Mouse (Mus musculus) c-Kit-positive CD71-positive TER-119-positive erythroid progenitor cells, embryonic 14.5 days (primary cell): ENCODE results near the gene Trmt5.
A peak's percentile ranks its signal among the peaks of the same experiment; 100 is the strongest.

Source experiments
- DNase-seq: peaks from one replicate; pipeline ENCODE4 v3.0.0-alpha.2; 2013; ENCODE audit warnings: low spot score

The Trmt5 gene

DNA sequence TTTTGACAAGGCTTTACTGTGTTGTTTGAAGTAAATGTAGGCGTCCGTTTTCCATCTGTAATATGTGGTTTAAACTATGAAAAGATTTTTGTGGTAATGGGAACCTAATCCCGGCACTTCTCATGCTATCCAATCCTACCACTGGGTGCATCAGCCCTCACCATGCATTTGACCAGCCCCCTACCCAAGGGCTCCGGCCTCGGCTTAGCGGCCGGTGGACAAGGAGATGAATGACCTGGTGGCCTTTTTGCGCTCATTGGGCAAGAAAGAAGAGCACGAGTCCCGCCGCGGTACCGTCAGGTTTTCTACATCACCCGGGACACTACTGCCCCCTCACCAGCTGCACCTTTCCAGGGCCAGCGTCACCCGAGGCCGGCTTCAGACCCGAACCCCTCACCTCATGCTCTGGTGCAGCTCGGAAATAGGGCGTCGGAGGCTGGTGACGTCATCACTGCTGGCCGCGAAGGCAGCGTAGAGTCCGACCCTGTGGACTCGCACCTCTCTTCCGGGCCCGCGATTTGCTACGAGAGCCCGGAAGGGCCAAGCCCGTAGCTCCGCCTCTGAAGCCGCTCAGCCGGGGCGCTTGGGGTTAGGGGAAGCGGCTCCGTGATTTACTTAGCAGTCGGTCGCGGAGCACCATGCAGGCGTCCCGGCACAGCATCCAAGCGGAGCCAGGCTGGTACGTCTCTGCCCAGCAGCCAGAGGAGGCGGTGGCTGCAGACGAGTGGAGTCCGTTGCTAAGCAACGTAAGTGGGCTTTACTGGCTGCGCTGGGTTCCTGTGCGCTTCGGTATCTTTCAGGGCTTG, at the start of gene Trmt5, which contains the start of gene Slc38a6:
Gene Trmt5 (minus strand): TSS at position 424 of the 806 bp plus-strand sequence.
Gene Slc38a6 (plus strand): TSS at position 493 of the 806 bp plus-strand sequence.
- DNase-seq, result peak; percentile 87

DNA sequence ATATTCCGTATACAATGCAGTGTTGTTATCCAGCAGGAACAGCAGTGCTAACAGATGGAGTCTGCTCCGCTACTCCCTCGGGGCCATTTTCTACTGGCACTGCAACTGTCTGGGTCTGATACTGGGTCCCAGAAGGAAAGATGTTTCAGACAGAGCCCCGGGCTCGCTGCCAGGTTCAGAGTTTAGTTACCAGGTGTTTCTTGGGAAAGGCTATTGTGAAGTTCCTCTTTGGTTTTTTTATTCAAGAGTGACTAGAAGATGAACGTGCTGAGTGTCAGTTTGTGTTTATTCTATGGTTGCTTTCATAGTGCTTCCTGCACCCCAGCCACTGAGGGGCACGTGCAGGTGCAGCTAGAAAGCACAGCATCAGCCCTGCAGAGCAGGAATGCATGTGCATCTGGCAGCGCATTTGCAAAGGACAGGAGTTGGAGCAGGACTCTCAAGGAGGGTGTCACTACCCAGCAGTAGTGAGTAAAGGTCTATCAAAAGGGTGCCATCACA, 47.6 kb upstream of the Trmt5 start:
- no peak for DNase-seq

DNA sequence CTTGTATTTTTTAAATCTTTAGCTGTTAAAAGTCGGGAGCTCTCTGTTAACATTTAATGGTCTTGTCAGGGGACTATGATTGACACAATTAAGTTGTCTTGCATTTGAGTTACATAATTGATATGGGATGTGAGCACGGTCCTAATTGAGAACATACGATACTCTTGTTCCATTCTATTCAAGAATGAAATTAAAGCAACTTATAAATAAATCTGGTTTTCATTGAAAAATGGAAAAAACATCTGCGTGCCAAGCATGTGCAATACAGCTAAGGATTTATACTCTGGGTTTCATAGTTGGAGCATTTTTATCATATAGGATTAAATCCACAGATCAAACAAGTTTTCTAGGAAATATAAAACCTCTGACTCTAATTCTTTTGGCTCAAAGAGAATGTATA, 46.2 kb upstream of the Trmt5 start:
- DNase-seq, result no peak

DNA sequence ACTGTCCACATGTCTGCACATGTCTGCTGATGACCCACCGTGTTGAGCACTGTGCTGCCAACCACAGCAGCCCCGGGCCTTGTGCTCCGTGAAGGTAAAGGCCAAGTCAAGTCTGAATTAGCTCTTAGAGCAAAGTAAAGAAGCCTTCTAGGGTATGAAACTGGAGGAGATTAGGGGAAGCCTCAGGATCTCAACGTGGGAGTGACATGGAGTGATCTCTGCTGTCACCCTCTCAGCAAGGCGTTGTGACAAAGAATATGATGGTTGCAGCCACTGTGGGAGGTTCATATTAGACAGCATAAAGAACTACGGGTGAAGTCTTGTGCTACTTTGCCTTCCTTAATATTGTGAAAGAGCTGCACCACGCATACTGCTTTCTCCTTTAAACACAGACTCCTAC, 43.7 kb upstream of the Trmt5 start:
- no peak for DNase-seq

DNA sequence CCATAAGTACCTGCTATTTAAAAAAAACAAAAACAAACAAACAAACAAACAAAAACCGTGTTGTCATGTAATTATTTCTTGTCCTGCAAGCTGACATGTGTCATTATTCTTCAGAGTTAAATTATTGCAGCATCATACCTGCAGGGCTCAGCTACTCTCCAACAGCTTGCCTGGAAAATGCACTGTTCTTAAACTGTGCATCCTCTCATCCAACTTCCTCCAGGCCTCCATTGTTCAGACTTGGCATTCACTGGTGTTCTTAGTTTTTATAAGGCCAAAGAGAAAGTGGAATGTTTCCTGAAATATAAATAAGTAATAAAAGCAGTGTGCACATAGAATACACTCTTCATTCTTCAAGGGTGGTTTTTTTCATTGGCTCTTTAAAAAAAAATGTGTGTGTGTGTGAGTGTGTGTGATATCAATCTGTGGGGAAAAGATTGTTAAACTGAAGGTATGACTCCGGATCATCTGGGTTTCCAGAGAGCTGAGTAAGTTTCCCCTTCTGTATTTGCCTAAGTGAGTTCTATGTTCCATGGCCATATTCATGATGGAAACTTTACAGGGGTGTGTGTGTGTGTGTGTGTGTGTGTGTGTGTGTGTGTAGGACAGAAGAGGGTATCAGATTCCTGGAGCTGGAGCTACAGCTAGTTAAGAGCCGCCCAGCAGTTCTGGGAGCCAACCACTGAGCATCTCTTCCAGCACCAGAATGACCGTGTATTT, 42.1 kb upstream of the Trmt5 start:
- DNase-seq, result no peak

DNA sequence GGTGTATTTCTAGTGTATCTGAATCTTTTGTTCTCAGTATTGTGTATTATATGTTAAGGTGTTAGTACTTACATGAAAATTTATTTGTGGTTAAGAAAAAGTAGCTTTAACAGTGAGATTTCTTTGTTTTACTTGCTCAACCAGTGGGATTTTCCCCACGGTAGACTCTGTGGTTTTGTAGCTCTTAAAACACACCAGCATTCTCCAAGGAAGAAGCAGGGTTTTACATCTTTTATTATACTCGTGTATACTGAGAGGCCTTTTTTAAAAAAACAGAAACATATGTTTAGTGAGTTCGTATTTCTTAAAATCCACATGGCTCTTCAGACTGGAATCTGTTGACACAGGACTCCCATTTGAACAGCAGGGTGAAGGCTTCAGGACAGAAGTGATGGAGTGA, 40.9 kb upstream of the Trmt5 start:
- no peak for DNase-seq

DNA sequence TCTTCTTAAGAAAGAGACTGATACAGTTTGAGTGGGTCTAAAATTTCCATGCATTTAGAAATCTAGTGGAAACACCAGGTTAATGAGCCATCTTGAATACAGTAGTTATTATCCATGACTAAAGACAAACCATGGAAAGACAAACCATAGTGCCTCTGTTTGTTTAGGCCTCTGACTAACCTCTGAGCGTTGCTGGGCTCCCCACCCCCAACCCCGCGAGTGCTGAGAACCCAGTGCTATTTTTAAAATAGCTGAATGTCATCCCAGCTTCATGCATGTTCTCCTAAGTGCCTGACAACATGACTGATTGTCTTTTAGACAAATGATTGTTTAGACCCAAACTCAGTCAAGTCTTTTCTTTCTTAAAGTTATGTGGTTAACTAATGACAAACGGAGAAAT, 39.1 kb upstream of the Trmt5 start:
- no peak for DNase-seq

DNA sequence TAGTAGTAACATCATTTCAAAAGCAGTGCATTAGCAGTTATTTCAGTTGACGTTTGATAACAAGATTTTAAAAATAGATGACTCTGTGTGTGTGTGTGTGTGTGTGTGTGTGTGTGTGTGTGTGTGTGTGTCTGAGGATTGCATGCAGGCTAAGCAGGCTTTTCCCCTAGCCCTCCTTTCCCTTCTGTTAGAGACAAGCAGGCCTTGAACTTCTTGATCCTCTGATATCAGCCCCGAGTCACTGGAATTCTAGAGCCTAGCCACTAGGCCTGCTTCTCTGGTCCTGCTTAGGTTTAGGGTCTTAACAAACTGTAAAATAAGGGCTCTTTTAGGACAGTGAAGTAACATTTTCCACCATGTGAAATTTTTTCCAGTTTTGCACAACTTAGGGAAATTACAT, 38.7 kb upstream of the Trmt5 start:
- DNase-seq, result no peak

DNA sequence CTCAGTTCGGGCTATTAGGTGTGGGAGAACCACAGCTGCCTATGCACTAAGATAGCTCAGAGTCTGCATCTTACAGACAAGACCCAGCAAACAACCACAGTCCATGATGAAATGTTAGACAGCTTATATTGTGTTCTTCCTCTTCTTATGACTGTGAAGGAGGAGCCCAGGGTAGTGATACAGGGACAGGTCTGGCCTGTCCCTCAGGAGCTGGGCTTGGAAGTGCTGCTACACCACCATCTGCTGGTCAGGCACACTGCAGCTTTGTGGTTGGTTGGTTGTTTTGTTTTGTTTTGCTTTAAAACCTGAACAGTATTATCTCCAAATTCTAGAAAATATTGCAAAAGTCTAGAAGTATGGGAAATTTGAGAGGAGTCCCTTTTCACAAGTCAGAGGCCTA, 38.2 kb upstream of the Trmt5 start:
- DNase-seq, result no peak

DNA sequence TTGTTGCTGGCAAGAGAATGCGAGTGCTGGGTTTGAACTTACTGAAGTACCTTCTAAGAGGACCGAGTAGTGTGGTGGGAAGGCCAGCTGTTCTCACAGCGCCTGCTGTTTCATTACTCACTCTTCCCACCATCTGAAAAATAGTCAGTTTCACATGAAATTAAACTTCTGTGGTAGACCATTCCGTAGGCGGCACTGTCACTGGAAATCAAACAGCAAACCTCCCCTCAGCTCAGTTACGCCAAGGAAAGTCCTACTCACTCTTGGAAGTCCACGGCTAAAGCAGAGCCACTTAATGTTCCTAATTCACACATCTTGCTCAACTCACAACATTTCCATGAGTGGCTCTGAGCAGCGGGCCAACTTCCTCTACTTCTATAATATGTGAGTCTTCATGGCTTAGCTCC, 37.7 kb upstream of the Trmt5 start:
- no peak for DNase-seq

DNA sequence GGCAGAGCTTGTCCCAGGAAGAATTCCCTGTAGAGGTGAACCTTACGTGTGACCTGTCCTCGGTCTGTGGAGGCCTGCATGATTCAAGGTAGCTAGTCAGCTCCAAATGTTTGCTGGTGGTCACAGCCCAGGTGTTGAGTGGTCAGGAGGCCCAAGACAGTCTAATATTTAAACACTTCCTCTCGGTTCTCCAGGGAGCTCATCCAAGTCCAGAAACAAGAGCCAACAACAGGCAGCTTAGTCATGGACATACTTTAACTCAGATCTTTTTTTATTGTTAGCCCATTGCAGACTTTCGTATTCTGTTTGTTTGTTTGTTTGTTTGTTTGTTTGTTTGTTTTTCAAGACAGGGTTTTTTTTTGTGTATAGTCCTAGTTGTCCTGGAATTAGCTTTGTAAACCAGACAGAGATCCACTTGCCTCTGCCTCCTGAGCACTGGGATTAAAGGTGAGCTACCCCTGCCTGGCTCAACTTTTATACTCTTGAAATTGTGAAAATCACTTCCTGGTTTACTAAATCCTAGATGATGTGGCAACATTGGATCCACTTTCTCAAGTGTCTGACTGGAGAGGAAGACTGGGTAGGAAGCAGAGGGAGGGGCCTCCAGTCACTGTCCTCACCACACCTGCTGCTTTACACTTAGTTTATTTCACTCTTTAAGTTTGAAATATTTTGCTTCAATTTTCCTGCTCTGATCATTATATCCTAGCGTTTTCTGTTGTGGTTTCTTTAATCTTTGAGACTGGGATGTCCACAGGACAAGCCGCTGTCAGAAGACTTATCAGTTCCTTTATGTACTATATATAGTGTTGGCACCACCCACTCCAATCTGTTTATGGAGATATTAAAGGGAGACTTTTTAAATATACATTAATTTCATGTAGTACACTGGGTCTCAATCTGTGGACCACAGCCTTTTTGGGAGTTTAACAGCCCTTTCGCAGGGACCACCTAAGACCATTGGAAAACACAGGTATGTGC, 31.5 kb upstream of the Trmt5 start:
- no peak for DNase-seq

DNA sequence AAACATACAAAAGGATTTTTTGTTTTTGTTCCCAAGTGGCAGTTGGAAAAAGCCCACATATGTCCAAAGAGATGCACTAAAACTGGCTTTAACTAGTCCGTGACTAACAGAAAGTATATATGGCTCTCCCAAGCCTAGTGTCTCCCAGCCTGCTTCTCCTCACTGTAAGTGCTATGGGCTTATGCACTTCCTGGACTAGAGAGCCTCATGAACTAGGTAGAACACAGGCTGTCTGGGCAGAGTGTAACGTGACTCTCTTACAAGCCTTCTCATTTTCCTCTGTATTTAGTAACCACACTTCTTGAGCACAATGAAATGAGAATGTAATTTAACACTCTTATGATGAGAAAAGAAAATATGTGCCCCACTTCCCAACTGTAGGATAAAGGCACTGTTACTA, 22.2 kb upstream of the Trmt5 start:
- no peak for DNase-seq

DNA sequence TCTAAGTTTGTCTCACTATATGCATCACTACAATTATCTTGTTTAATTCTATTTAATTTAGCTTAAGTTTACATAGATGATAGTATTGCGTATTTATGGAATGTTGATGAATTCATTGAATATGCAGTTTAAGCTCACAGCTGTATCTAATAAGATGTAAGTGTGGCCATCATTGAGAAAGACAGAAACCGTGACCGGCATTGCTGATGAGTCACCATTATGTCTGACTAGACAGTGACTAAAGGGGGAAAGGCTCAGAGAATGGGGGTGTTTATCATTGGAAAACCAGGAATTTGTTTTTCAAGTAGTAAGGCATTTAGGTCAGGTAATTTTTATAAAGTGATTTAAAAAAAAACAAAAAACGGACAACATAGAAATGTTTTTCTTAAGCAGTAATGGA, 21.2 kb upstream of the Trmt5 start:
- no peak for DNase-seq

DNA sequence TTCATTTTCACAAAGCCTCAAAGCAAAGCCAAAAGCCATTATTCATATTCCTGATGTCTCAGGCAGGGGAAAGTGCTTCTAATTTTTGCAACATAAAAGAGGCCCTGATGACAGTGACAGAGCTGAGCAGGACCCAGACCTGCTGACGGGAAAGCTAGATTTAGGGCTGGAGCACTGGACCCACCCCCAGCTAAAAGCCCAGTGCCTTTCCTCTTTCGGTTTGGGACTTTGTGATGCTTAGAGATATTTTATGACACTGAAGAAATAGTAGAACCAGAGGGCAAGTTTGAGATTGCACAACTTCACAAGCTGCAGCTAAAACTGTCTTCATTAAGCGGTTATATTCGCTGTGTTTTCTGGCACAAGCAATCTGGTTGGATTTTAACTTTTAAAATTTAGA, 18.1 kb upstream of the Trmt5 start:
- no peak for DNase-seq

DNA sequence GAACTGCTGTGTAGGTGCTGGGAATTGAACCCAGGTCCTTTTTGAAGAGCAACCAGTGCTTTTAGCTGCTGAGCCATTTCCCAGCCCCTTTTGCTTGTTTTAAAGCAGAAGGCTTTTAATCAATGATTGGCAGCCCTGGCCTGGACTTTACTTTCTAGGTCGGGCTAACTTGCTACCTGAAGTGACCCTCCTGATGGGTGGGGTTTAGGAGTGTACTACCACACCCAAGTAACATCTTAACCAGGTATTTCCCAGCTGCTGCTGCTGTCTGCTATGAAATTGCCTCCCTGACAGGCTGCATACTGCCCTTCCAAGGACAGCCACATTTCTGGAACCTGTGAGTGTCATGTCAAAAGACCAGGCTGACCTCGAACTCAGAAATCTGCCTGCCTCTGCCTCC, 14.0 kb upstream of the Trmt5 start:
- no peak for DNase-seq

DNA sequence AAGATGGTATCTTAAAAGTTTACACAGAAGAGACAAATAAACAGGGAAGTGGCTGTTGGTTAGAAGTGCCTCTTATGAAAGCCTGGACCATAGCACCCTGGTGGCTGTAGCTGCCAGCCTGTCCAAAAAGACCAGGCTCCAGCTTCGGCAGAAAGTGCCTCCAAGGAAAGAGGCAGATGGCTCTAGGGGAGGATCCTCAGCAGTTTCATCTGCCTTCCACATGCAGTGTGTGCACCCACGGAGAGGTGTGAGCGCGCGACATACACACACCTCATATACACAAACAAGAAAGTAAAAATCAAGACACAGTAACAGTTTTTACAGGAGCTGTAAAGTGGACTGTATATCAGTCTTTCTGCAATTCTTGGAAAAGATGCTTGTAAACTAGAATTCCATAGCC, 12.1 kb upstream of the Trmt5 start:
- DNase-seq, result no peak

DNA sequence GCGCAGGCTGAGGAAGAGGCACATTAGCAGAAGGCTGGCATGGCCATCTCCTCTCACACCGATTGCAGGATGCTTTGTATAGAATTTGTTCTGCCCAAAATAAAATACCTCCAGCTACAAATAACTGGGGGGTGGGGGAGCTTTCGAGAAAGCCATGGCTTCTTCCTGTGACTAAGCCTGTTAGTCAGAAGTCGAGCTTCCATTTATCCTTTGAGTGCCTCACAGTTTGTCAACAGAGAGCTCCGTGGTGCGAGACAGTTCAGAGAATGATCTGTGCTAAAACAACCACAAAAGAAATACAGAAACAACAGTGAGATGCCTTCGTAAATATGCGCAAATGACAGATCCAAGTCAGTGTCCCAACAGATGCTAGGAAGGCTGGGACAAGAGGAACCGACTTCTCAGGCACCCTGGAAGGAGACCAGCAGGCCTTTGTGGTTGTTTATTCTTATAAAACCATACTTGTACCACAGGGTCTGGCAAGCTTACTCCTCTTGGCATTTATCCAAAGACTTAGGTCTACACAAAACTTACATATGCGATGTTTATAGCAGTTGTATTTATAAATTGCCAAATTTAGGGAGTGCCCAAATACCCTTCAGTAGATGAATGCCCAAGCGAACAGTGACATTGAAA, 9.1 kb upstream of the Trmt5 start:
- DNase-seq, result no peak

DNA sequence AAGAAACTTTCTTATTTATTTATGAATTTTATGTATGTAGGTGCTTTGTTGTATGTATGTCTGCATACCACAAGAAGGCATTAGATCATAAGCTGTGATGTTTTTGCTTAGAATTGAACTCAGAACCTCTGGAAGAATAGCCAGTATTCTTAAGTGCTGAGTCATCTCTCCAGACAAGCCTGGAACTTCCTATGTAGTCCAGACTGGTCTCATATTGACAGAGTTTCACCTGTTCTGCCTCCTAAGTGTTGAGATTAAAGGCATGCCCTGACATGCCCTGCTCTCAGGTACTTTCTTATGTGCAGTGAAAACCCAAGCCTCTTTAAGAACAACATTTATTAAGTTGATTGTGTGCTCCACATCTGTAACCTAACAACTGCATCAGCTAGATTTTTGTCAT, 8.4 kb upstream of the Trmt5 start:
- no peak for DNase-seq

DNA sequence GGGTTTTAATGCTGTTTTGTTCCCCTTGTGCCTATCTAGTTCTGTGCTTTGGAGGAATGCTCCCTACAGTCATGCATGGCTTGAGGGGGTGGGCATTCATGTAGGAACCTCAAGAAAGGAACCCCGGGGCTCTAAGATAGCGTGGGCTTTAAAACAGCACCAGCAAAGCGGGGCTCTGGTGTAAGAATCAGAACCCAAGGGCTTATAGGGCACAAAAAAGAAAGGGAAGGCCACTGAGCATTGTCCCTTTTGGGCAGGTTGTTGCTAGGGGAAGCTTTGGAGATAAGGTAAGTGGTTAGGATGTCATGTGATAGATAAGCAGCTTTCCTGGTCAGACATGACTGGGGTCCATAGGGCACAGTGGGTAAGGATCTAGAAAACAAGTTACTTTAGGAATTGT, 2.1 kb upstream of the Trmt5 start:
- no peak for DNase-seq

DNA sequence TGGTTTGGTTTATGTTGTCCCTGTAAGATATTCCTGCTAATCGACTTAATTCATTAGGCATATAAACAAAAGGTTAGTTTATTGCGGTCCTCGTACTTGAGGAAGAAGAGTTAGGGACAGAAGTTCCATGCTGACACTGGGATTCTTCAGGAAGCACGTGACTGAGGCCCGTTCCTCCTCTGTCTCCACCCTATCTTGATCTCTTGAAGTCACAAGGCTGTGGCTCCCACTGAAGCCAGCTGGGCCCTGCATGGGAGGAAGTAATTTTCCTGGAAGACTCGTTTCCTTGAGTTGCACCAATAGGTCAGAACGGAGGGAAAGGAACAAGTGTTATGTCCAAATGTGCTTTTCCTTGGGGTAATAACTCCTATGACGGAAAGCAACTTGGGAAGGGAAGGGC, 1.1 kb upstream of the Trmt5 start:
- DNase-seq, result peak; percentile 14

DNA sequence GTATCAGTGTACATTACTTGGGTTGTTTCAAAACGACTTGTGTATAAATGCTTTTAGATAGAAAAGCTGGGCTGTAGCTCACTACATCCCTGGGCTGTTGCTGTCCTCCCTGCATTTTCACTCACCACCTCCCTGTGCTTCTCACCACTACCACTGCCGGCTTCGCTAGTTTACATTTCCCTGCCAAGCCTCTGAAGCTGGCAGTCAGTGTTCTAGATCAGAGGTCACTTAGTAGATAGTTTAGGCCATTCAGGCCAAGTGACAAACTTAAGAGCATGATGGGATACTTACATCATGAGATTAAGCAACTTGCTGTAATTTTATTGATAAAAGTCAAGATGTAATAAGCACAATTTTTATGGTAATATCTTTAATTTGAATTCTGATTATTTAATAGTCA, 11.6 kb downstream of the Trmt5 start:
- no peak for DNase-seq

DNA sequence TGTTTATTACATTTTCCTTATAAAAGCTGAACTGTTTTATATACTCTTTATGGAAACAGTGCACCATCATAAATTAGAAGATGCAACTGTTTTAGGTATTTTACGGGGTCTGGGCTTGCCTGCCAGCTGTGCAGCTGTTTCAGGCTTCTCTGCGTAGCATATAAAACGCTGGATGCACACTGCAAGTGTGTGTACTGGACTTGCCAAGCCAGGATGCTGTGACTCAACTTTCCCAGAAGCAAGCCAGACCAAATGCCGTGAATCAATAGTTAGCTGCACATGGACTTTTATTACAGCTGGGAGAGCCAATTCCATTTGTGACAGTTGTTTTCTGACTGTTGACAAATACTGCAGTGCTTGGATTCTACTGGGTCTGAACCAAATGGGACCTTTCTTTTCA, 16.6 kb downstream of the Trmt5 start:
- DNase-seq, result no peak
